19 mouse cellular contexts compared by ENCODE assay signal in the genomic region with DNA sequence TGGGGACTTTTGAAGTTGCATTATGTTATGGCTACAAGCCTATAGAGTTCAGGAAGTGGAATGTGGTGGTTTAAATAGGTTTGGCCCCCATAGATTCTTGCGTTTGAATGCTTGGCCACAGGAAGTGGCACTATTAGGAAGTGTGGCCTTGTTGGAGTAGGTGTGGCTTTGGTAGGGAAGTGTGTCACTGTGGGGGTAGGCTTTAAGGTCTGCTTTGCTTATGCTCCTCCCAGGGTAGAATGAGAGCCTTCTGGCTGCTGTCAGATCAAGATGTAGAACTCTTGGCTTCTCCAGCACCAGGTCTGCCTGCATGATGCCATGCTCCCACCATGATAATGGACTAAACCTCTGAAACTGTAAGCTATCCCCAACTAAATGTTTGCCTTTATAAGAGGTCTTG.
DNase-seq lines count a peak whose midpoint lies in the region; ATAC-seq and TF ChIP-seq lines count a peak whose summit lies in the region.
"Had no signal": no experiment of that assay in that cellular context is flagged by ENCODE, and none has a peak within 500 bp of the region (broad histone marks: within the 10 kb centered on the region; RNA-seq: fewer than 3 reads in every experiment).

No protein-coding gene starts in this region.

- no peak for TF ChIP-seq CTCF in gastrocnemius, adult 2 months (IDR thresholded peaks at IDR 0.05)

- H3K4me1 ChIP-seq in brown adipose tissue, adult 24 weeks (ENCODE audit: control insufficient read depth, insufficient read depth, insufficient read length, low read length): peaks cover 2% of the 10 kb centered on the region; the same call in 1 of the 2 replicates
- H3K4me1 ChIP-seq: embryonic facial prominence, embryonic 15.5 days; forebrain, embryonic 10.5 days; hindbrain, embryonic 15.5 days had no signal

- intact Hi-C loops in gastrocnemius, adult 2 months (cut with DNase I): no loop called here
- intact Hi-C loops in left cerebral cortex, postnatal 14 days (cut with DNase I): no loop called here

- no peak overlapping the region for H3K4me3 ChIP-seq in gastrocnemius, adult 2 months
- no peak overlapping the region for H3K4me3 ChIP-seq in brown adipose tissue, adult 24 weeks (ENCODE audit: insufficient read depth, low read depth, low read length)
- H3K4me3 ChIP-seq: embryonic facial prominence, embryonic 15.5 days; erythroblast, embryonic 14.5 days; forebrain, embryonic 10.5 days; heart, embryonic 10.5 days; hindbrain, embryonic 15.5 days had no signal

- peak overlapping the region; percentile 35; the same call in 1 of the 2 replicates for H3K27ac ChIP-seq in gastrocnemius, adult 2 months
- H3K27ac ChIP-seq in brown adipose tissue, adult 24 weeks (replicated peaks; ENCODE audit: low read depth, low read length): peak overlapping the region; percentile 54
- H3K27ac ChIP-seq: embryonic facial prominence, embryonic 15.5 days; forebrain, embryonic 10.5 days; heart, embryonic 10.5 days; hindbrain, embryonic 15.5 days had no signal

- DNase-seq in gastrocnemius, adult 2 months: no peak
- DNase-seq in gastrocnemius, postnatal 10 days: no peak
- peak; percentile 53 for DNase-seq in 416B (ENCODE audit: low read depth)
- no peak for DNase-seq in liver
- no peak for DNase-seq in left cerebral cortex, postnatal 14 days (ENCODE audit: low spot score in 2 of 2)
- DNase-seq in MN1 (ENCODE audit: low spot score): no peak
- DNase-seq: adrenal gland, postnatal 25 days; cerebellum, adult 2 months; cerebellum, postnatal 10 days; embryo, embryonic 11 days; kidney, adult 11 months had no signal

- ATAC-seq in megakaryocyte, adult 5-6 weeks (ENCODE audit: poor library complexity, severe bottlenecking): peak; percentile 57
- ATAC-seq: forebrain, embryonic 14.5 days had no signal
